Mouse (Mus musculus): ENCODE measurements around the gene Dmbx1. TPM values are rescaled to one million over a fixed set of nuclear protein-coding genes. Genes with fewer than 3 reads are reported as not detected.

Dmbx1 gene
- total RNA-seq (2014; fragmentation: Nextera tagmentation) (not detected in 2 replicates), total RNA-seq (2017) (not detected in 2 replicates)

- peak; percentile 57 for ATAC-seq (replicated peaks; ENCODE audit: poor library complexity, severe bottlenecking)
Measured at GRCm38 (mm10) chr4:115939295-115940102, at the start of gene Dmbx1. TSS of gene Dmbx1 (minus strand) at chr4:115939926.

GRCm38 (mm10) chr4:115989382-115989781 lies 49.7 kb upstream of the Dmbx1 start:
- ATAC-seq (replicated peaks; ENCODE audit: poor library complexity, severe bottlenecking), result no peak

- ATAC-seq (replicated peaks; ENCODE audit: poor library complexity, severe bottlenecking), result no peak
Measured at GRCm38 (mm10) chr4:115987858-115988530, 48.3 kb upstream of the Dmbx1 start.

GRCm38 (mm10) chr4:115987436-115987835 lies 47.7 kb upstream of the Dmbx1 start:
- no peak for ATAC-seq (replicated peaks; ENCODE audit: poor library complexity, severe bottlenecking)

GRCm38 (mm10) chr4:115984967-115985366 lies 45.2 kb upstream of the Dmbx1 start:
- ATAC-seq (replicated peaks; ENCODE audit: poor library complexity, severe bottlenecking), result peak; percentile 65

GRCm38 (mm10) chr4:115984111-115984510 lies 44.4 kb upstream of the Dmbx1 start:
- peak; percentile 74 for ATAC-seq (replicated peaks; ENCODE audit: poor library complexity, severe bottlenecking)

- ATAC-seq (replicated peaks; ENCODE audit: poor library complexity, severe bottlenecking), result peak; percentile 84
Measured at GRCm38 (mm10) chr4:115980676-115981075, 41.0 kb upstream of the Dmbx1 start.

- no peak for ATAC-seq (replicated peaks; ENCODE audit: poor library complexity, severe bottlenecking)
Measured at GRCm38 (mm10) chr4:115979437-115979836, 39.7 kb upstream of the Dmbx1 start.

- no peak for ATAC-seq (replicated peaks; ENCODE audit: poor library complexity, severe bottlenecking)
Measured at GRCm38 (mm10) chr4:115978911-115979310, 39.2 kb upstream of the Dmbx1 start.

- no peak for ATAC-seq (replicated peaks; ENCODE audit: poor library complexity, severe bottlenecking)
Measured at GRCm38 (mm10) chr4:115972543-115972942, 32.8 kb upstream of the Dmbx1 start.

GRCm38 (mm10) chr4:115964446-115964845 lies 24.7 kb upstream of the Dmbx1 start:
- no peak for ATAC-seq (replicated peaks; ENCODE audit: poor library complexity, severe bottlenecking)

GRCm38 (mm10) chr4:115963751-115964150 lies 24.0 kb upstream of the Dmbx1 start:
- no peak for ATAC-seq (replicated peaks; ENCODE audit: poor library complexity, severe bottlenecking)

- peak; percentile 65 for ATAC-seq (replicated peaks; ENCODE audit: poor library complexity, severe bottlenecking)
Measured at GRCm38 (mm10) chr4:115962671-115963412, 23.1 kb upstream of the Dmbx1 start.

GRCm38 (mm10) chr4:115961991-115962390 lies 22.3 kb upstream of the Dmbx1 start:
- 0 out of 2 replicates have a peak, but pooled peaks have one; percentile 2 for ATAC-seq (replicated peaks; ENCODE audit: poor library complexity, severe bottlenecking)

GRCm38 (mm10) chr4:115959546-115959945 lies 19.8 kb upstream of the Dmbx1 start:
- ATAC-seq (replicated peaks; ENCODE audit: poor library complexity, severe bottlenecking), result no peak

- ATAC-seq (replicated peaks; ENCODE audit: poor library complexity, severe bottlenecking), result no peak
Measured at GRCm38 (mm10) chr4:115955494-115955775, 15.7 kb upstream of the Dmbx1 start.

- no peak for ATAC-seq (replicated peaks; ENCODE audit: poor library complexity, severe bottlenecking)
Measured at GRCm38 (mm10) chr4:115954656-115955493, 15.1 kb upstream of the Dmbx1 start.

- ATAC-seq (replicated peaks; ENCODE audit: poor library complexity, severe bottlenecking), result no peak
Measured at GRCm38 (mm10) chr4:115953559-115953958, 13.8 kb upstream of the Dmbx1 start.

GRCm38 (mm10) chr4:115952758-115953157 lies 13.0 kb upstream of the Dmbx1 start:
- peak; percentile 78 for ATAC-seq (replicated peaks; ENCODE audit: poor library complexity, severe bottlenecking)

- no peak for ATAC-seq (replicated peaks; ENCODE audit: poor library complexity, severe bottlenecking)
Measured at GRCm38 (mm10) chr4:115943669-115944314, 4.1 kb upstream of the Dmbx1 start.
